Mouse (Mus musculus): ENCODE data around the gene Ranbp2. TPM values are rescaled to one million over a fixed set of nuclear protein-coding genes. Genes with fewer than 3 reads are reported as not detected.
A peak's percentile ranks its signal among the peaks of the same experiment; 100 is the strongest.
"Not testable (repeated sequence)": the region's sequence is repeated elsewhere in the genome, so short reads cannot be mapped to it uniquely, and the experiment has no call there.

Gene Ranbp2
- total and polyA plus RNA-seq, 2 experiments, result 2.3 to 40.5 TPM

GRCm38 (mm10) chr10:58497320-58498284 lies 50.9 kb downstream of the Ranbp2 start, which contains the start of gene Ccdc138:
TSS of gene Ccdc138 (plus strand) at chr10:58497948.
- Histone ChIP-seq H3K36me3 (ENCODE audit: control insufficient read depth, insufficient read depth, low read length) (peaks cover 19% of the 10 kb centered on the region), H3K79me2 (ENCODE audit: control insufficient read depth, insufficient read depth, low read length) (no peaks in the 10 kb centered on the region), H3K27me3 (ENCODE audit: control insufficient read depth, insufficient read depth, low read length) (no peaks in the 10 kb centered on the region), H3K9ac (ENCODE audit: low read depth, low read length) (peak within 1 kb of the TSS; percentile 87), H3K27ac (replicated peaks; ENCODE audit: insufficient read depth, low read depth, low read length) (peak within 1 kb of the TSS; percentile 91), H3K4me3 (ENCODE audit: insufficient read depth, low read depth, low read length) (peak within 1 kb of the TSS; percentile 96), H3K4me1 (ENCODE audit: control insufficient read depth, insufficient read depth, low read length) (peaks cover 5% of the 10 kb centered on the region; the same call in 1 of the 2 replicates)
- WGBS, result 1% methylated on average over 50 of the region's 50 CpGs
- TF ChIP-seq POLR2A (IDR thresholded peaks at IDR 0.05; ENCODE audit: extremely low read depth, insufficient read depth, low read length) (no peak), CTCF (IDR thresholded peaks at IDR 0.05; ENCODE audit: low read depth, low read length) (peak; percentile 39)
- peak; percentile 82 for DNase-seq (ENCODE audit: extremely low read depth, low read depth, low spot score)

- peaks cover 10% of the 10 kb centered on the region for H3K36me3 ChIP-seq (ENCODE audit: control insufficient read depth, insufficient read depth, low read length)
- H3K4me3 ChIP-seq (ENCODE audit: insufficient read depth, low read depth, low read length), result peak overlapping the region; percentile 96
- peak overlapping the region; percentile 61; the same call in 1 of the 2 replicates for H3K27ac ChIP-seq (replicated peaks; ENCODE audit: insufficient read depth, low read depth, low read length)
- WGBS, result 8% methylated on average over 2 of the region's 2 CpGs
- TF ChIP-seq POLR2A (IDR thresholded peaks at IDR 0.05; ENCODE audit: extremely low read depth, insufficient read depth, low read length), result no peak
- TF ChIP-seq CTCF (IDR thresholded peaks at IDR 0.05; ENCODE audit: low read depth, low read length), result no peak
- H3K4me1 ChIP-seq (ENCODE audit: control insufficient read depth, insufficient read depth, low read length), result peaks cover 5% of the 10 kb centered on the region; the same call in 1 of the 2 replicates
- H3K27me3 ChIP-seq (ENCODE audit: control insufficient read depth, insufficient read depth, low read length), result no peaks in the 10 kb centered on the region
- H3K79me2 ChIP-seq (ENCODE audit: control insufficient read depth, insufficient read depth, low read length), result no peaks in the 10 kb centered on the region
- H3K9ac ChIP-seq (ENCODE audit: low read depth, low read length), result no peak overlapping the region; the same call in 1 of the 2 replicates
- peak; percentile 34 for DNase-seq (ENCODE audit: extremely low read depth, low read depth, low spot score)
These were observed 51.8 kb downstream of the Ranbp2 start for GRCm38 (mm10) chr10:58498516-58498915.

DNA sequence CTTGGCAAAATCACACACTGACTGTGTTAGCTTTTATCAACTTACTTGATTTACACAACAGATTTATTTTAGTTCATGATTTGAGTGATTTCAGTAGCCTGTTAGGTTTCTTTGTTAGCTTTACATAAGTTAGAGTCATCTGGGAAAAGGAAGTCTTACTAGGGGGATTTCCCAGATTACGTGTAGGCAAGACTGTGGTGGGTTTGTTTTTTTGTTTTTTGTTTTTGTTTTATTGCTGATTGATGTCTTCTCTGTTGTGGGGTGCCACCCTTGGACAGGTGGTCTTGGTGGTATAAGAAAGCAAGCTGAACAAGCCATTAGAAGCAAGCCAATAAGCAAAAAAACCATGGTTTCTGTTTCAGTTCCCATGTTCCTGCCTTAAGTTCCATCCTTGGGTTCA lies 82.6 kb downstream of the Ranbp2 start:
- peaks cover 4% of the 10 kb centered on the region; the same call in 1 of the 2 replicates for H3K36me3 ChIP-seq (ENCODE audit: control insufficient read depth, insufficient read depth, low read length)
- TF ChIP-seq POLR2A (IDR thresholded peaks at IDR 0.05; ENCODE audit: extremely low read depth, insufficient read depth, low read length) (no peak), CTCF (IDR thresholded peaks at IDR 0.05; ENCODE audit: low read depth, low read length) (no peak)
- no peaks in the 10 kb centered on the region for H3K79me2 ChIP-seq (ENCODE audit: control insufficient read depth, insufficient read depth, low read length)
- H3K9ac ChIP-seq (ENCODE audit: low read depth, low read length), result no peak overlapping the region
- no peak overlapping the region for H3K27ac ChIP-seq (replicated peaks; ENCODE audit: insufficient read depth, low read depth, low read length)
- H3K27me3 ChIP-seq (ENCODE audit: control insufficient read depth, insufficient read depth, low read length), result no peaks in the 10 kb centered on the region
- DNase-seq (ENCODE audit: extremely low read depth, low read depth, low spot score), result peak; percentile 20
- WGBS, result 85% methylated on average over 1 of the region's 1 CpGs
- no peak overlapping the region for H3K4me3 ChIP-seq (ENCODE audit: insufficient read depth, low read depth, low read length)
- H3K4me1 ChIP-seq (ENCODE audit: control insufficient read depth, insufficient read depth, low read length), result no peaks in the 10 kb centered on the region; the same call in 1 of the 2 replicates

GRCm38 (mm10) chr10:58530896-58531790 lies 84.4 kb downstream of the Ranbp2 start:
- no peak for DNase-seq (ENCODE audit: extremely low read depth, low read depth, low spot score)

GRCm38 (mm10) chr10:58532177-58532576 lies 85.5 kb downstream of the Ranbp2 start:
- TF ChIP-seq CTCF (IDR thresholded peaks at IDR 0.05; ENCODE audit: low read depth, low read length) (no peak), POLR2A (IDR thresholded peaks at IDR 0.05; ENCODE audit: extremely low read depth, insufficient read depth, low read length) (no peak)
- WGBS, result 31% methylated on average over 2 of the region's 2 CpGs
- Histone ChIP-seq H3K79me2 (ENCODE audit: control insufficient read depth, insufficient read depth, low read length) (no peaks in the 10 kb centered on the region), H3K27ac (replicated peaks; ENCODE audit: insufficient read depth, low read depth, low read length) (no peak overlapping the region), H3K4me3 (ENCODE audit: insufficient read depth, low read depth, low read length) (no peak overlapping the region), H3K27me3 (ENCODE audit: control insufficient read depth, insufficient read depth, low read length) (no peaks in the 10 kb centered on the region), H3K9ac (ENCODE audit: low read depth, low read length) (no peak overlapping the region), H3K4me1 (ENCODE audit: control insufficient read depth, insufficient read depth, low read length) (no peaks in the 10 kb centered on the region; the same call in 1 of the 2 replicates), H3K36me3 (ENCODE audit: control insufficient read depth, insufficient read depth, low read length) (peaks cover 2% of the 10 kb centered on the region; the same call in 1 of the 2 replicates)
- peak; percentile 28 for DNase-seq (ENCODE audit: extremely low read depth, low read depth, low spot score)

More at GRCm38 (mm10) chr10:58530896-58531790, 84.4 kb downstream of the Ranbp2 start:
- TF ChIP-seq POLR2A (IDR thresholded peaks at IDR 0.05; ENCODE audit: extremely low read depth, insufficient read depth, low read length) (no peak), CTCF (IDR thresholded peaks at IDR 0.05; ENCODE audit: low read depth, low read length) (no peak)
- H3K4me3 ChIP-seq (ENCODE audit: insufficient read depth, low read depth, low read length), result no peak overlapping the region
- no peaks in the 10 kb centered on the region for H3K79me2 ChIP-seq (ENCODE audit: control insufficient read depth, insufficient read depth, low read length)
- no peaks in the 10 kb centered on the region; the same call in 1 of the 2 replicates for H3K4me1 ChIP-seq (ENCODE audit: control insufficient read depth, insufficient read depth, low read length)
- H3K27ac ChIP-seq (replicated peaks; ENCODE audit: insufficient read depth, low read depth, low read length), result no peak overlapping the region
- H3K9ac ChIP-seq (ENCODE audit: low read depth, low read length), result no peak overlapping the region
- 95% methylated on average over 10 of the region's 10 CpGs for WGBS
- peaks cover 2% of the 10 kb centered on the region; the same call in 1 of the 2 replicates for H3K36me3 ChIP-seq (ENCODE audit: control insufficient read depth, insufficient read depth, low read length)
- no peaks in the 10 kb centered on the region for H3K27me3 ChIP-seq (ENCODE audit: control insufficient read depth, insufficient read depth, low read length)

- not testable (repeated sequence) for H3K27me3 ChIP-seq (ENCODE audit: control insufficient read depth, insufficient read depth, low read length); H3K27ac ChIP-seq (replicated peaks; ENCODE audit: insufficient read depth, low read depth, low read length); H3K9ac ChIP-seq (ENCODE audit: low read depth, low read length); DNase-seq (ENCODE audit: extremely low read depth, low read depth, low spot score); H3K79me2 ChIP-seq (ENCODE audit: control insufficient read depth, insufficient read depth, low read length); H3K4me1 ChIP-seq (ENCODE audit: control insufficient read depth, insufficient read depth, low read length); H3K4me3 ChIP-seq (ENCODE audit: insufficient read depth, low read depth, low read length); H3K36me3 ChIP-seq (ENCODE audit: control insufficient read depth, insufficient read depth, low read length)
- 92% methylated on average over 5 of the region's 5 CpGs for WGBS
These were observed 89.6 kb downstream of the Ranbp2 start for GRCm38 (mm10) chr10:58536276-58536675.
